9 mouse cellular contexts compared by ENCODE assay signal in the genomic region with DNA sequence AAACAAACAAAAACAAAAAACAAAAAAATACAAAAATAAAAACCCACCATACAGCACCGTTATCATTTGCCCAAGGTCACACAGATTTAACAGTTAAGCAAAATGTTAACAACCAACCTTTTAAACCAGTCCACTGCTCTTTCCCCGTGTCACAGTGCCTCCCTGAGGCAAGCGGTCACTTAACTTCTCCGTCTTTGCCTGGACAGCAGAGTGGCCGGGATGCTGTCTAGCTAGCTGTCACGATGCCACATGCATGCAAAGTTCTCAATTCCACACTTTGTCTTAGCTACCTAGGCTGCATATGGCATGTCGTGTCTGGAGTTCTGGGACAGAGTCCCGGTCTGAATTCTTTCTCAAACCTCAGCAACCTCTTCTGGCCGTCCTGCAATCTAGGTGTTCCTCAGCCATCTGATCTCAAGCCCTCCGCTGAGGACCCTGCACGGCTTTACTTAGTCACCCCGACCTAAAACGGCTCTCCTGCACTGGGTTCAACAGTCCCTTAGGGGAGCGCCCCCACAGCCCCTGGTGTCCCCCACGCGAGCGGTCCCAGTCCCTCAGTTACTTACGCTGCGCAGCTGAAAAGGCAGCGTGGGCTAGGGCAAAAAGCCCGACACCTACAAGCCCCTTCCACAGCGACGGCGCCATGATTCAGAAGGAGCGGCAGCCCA. TPM values are rescaled to one million over a fixed set of nuclear protein-coding genes. Genes with fewer than 3 reads are reported as not detected.
DNase-seq lines count a peak whose midpoint lies in the region; ATAC-seq and TF ChIP-seq lines count a peak whose summit lies in the region.
"Had no signal": no experiment of that assay in that cellular context is flagged by ENCODE, and none has a peak within 500 bp of the region (broad histone marks: within the 10 kb centered on the region; RNA-seq: fewer than 3 reads in every experiment).

No protein-coding gene starts in this region.

- peak overlapping the region; percentile 78 for H3K9ac ChIP-seq in limb, embryonic 15.5 days
- peak overlapping the region; percentile 75 for H3K9ac ChIP-seq in midbrain, embryonic 12.5 days (replicated peaks)

- TF ChIP-seq CTCF in thymus, adult 2 months (IDR thresholded peaks at IDR 0.05; ENCODE audit: borderline replicate concordance, control insufficient read depth, extremely low read depth, insufficient read depth, low read length, poor library complexity), result no peak

- peak; percentile 19; the same call in 1 of the 2 replicates for ATAC-seq in limb, embryonic 15.5 days (ENCODE audit: insufficient number of reproducible peaks, low FRiP score, low TSS enrichment, low read depth)
- ATAC-seq in midbrain, embryonic 12.5 days (ENCODE audit: low FRiP score, low read depth), result peak; percentile 74

- TF ChIP-seq POLR2A in thymus, adult 2 months (IDR thresholded peaks at IDR 0.05; ENCODE audit: control insufficient read depth, extremely low read depth, insufficient read depth, low read length, poor library complexity), result no peak

- H3K27me3 ChIP-seq in thymus, adult 2 months (ENCODE audit: control insufficient read depth, insufficient read depth, low read length), result no peaks in the 10 kb centered on the region
- no peaks in the 10 kb centered on the region for H3K27me3 ChIP-seq in hindbrain, embryonic 10.5 days (ENCODE audit: insufficient read depth, poor library complexity, severe bottlenecking)
- H3K27me3 ChIP-seq in limb, embryonic 15.5 days, result no peaks in the 10 kb centered on the region
- no peaks in the 10 kb centered on the region for H3K27me3 ChIP-seq in midbrain, embryonic 12.5 days

- DNase-seq in adrenal gland, adult 2 months, result peak; percentile 33
- no peak for DNase-seq in adrenal gland, postnatal 4 days (ENCODE audit: low spot score in 2 of 2)
- DNase-seq in thymus, adult 2 months, result no peak
- no peak for DNase-seq in thymus, postnatal 36 days
- peak; percentile 18 for DNase-seq in hindbrain, embryonic 10.5 days (ENCODE audit: low spot score)
- DNase-seq in thymus, postnatal 10 days (ENCODE audit: low spot score in 2 of 2), result no peak

- H3K9me3 ChIP-seq in hindbrain, embryonic 10.5 days, result no peaks in the 10 kb centered on the region
- no peaks in the 10 kb centered on the region for H3K9me3 ChIP-seq in limb, embryonic 15.5 days
- H3K9me3 ChIP-seq in midbrain, embryonic 12.5 days, result no peaks in the 10 kb centered on the region

- WGBS in thymus, adult 2 months, result under 1% methylated on average over 25 of the region's 25 CpGs
- WGBS in hindbrain, embryonic 10.5 days, result 18% methylated on average over 25 of the region's 25 CpGs
- 18% methylated on average over 25 of the region's 25 CpGs for WGBS in limb, embryonic 15.5 days
- WGBS in midbrain, embryonic 12.5 days, result 23% methylated on average over 25 of the region's 25 CpGs

- 0 out of 2 replicates have a peak, but pooled peaks cover 2% of the 10 kb centered on the region for H3K4me1 ChIP-seq in thymus, adult 2 months (replicated peaks; ENCODE audit: control insufficient read depth, insufficient read depth, low read length)
- peaks cover 9% of the 10 kb centered on the region for H3K4me1 ChIP-seq in hindbrain, embryonic 10.5 days (replicated peaks)
- H3K4me1 ChIP-seq in limb, embryonic 15.5 days, result 0 out of 2 replicates have a peak, but pooled peaks cover 2% of the 10 kb centered on the region
- H3K4me1 ChIP-seq in midbrain, embryonic 12.5 days, result peaks cover 8% of the 10 kb centered on the region

- H3K36me3 ChIP-seq in thymus, adult 2 months (ENCODE audit: control insufficient read depth, insufficient read depth, low read length), result no peaks in the 10 kb centered on the region
- H3K36me3 ChIP-seq in hindbrain, embryonic 10.5 days, result peaks cover 10% of the 10 kb centered on the region; the same call in 1 of the 2 replicates
- no peaks in the 10 kb centered on the region for H3K36me3 ChIP-seq in limb, embryonic 15.5 days
- no peaks in the 10 kb centered on the region for H3K36me3 ChIP-seq in midbrain, embryonic 12.5 days

- peak overlapping the region; percentile 50 for H3K4me2 ChIP-seq in limb, embryonic 15.5 days
- peak overlapping the region; percentile 54 for H3K4me2 ChIP-seq in midbrain, embryonic 12.5 days (replicated peaks)

- peak overlapping the region; percentile 97 for H3K4me3 ChIP-seq in thymus, adult 2 months (ENCODE audit: control insufficient read depth, insufficient read depth, low read length)
- peak overlapping the region; percentile 63 for H3K4me3 ChIP-seq in hindbrain, embryonic 10.5 days
- peak overlapping the region; percentile 64 for H3K4me3 ChIP-seq in limb, embryonic 15.5 days
- H3K4me3 ChIP-seq in midbrain, embryonic 12.5 days, result peak overlapping the region; percentile 66

- no peak overlapping the region for H3K27ac ChIP-seq in thymus, adult 2 months (ENCODE audit: control insufficient read depth, insufficient read depth, low read length)
- peak overlapping the region; percentile 90 for H3K27ac ChIP-seq in hindbrain, embryonic 10.5 days
- peak overlapping the region; percentile 76 for H3K27ac ChIP-seq in limb, embryonic 15.5 days
- H3K27ac ChIP-seq in midbrain, embryonic 12.5 days (replicated peaks), result peak overlapping the region; percentile 74

RNA-seq across cellular contexts. Expression of a gene that starts 0.5 kb away (rescaled TPM):
- total RNA-seq in adrenal gland, adult 2 months (2021), result 10 to 100 TPM; 29.0 to 30.9 TPM
- polyA plus RNA-seq in adrenal gland, adult 2 months (2012; rRNA removed), result 2.6 and 3.2 TPM in 2 replicates
- 10 to 100 TPM; 23.4 to 23.6 TPM for total RNA-seq in adrenal gland, postnatal 4 days (2021)
- 9.3 and 9.4 TPM in 2 replicates for polyA plus RNA-seq in thymus, adult 2 months (2012; rRNA removed)
- 38.9 and 39.6 TPM in 2 replicates for polyA plus RNA-seq in hindbrain, embryonic 10.5 days (2016; fragmentation: Nextera tagmentation; extraction: Ambion mirVana)
- polyA plus RNA-seq in limb, embryonic 15.5 days (2015; fragmentation: Nextera tagmentation; extraction: Ambion mirVana), result 24.3 and 24.5 TPM in 2 replicates
- polyA plus RNA-seq in midbrain, embryonic 12.5 days (2016; fragmentation: Nextera tagmentation; extraction: Ambion mirVana), result 52.7 and 53.0 TPM in 2 replicates

RNA-seq across cellular contexts. Expression of a gene that starts 12.2 kb away (rescaled TPM):
- total RNA-seq in adrenal gland, adult 2 months (2021), result 10 to 100 TPM; 32.5 to 32.8 TPM
- polyA plus RNA-seq in adrenal gland, adult 2 months (2012; rRNA removed), result 22.7 and 29.6 TPM in 2 replicates
- 10 to 100 TPM; 20.5 to 25.2 TPM for total RNA-seq in adrenal gland, postnatal 4 days (2021)
- polyA plus RNA-seq in thymus, adult 2 months (2012; rRNA removed), result 12.4 and 13.2 TPM in 2 replicates
- 13.3 and 15.6 TPM in 2 replicates for polyA plus RNA-seq in hindbrain, embryonic 10.5 days (2016; fragmentation: Nextera tagmentation; extraction: Ambion mirVana)
- 12.3 and 16.7 TPM in 2 replicates for polyA plus RNA-seq in limb, embryonic 15.5 days (2015; fragmentation: Nextera tagmentation; extraction: Ambion mirVana)
- polyA plus RNA-seq in midbrain, embryonic 12.5 days (2016; fragmentation: Nextera tagmentation; extraction: Ambion mirVana), result 30.2 and 37.2 TPM in 2 replicates

RNA-seq across cellular contexts. Expression of a gene that starts 47.9 kb away (rescaled TPM):
- total RNA-seq in adrenal gland, adult 2 months (2021), result not detected
- not detected in 2 replicates for polyA plus RNA-seq in adrenal gland, adult 2 months (2012; rRNA removed)
- total RNA-seq in adrenal gland, postnatal 4 days (2021), result under 1 TPM in 1 of 2 experiments, not detected in 1; 0.28 TPM
- 0.09 TPM in 1 of 2 replicates, not detected in the other for polyA plus RNA-seq in thymus, adult 2 months (2012; rRNA removed)
- not detected in 2 replicates for polyA plus RNA-seq in hindbrain, embryonic 10.5 days (2016; fragmentation: Nextera tagmentation; extraction: Ambion mirVana)
- not detected in 2 replicates for polyA plus RNA-seq in limb, embryonic 15.5 days (2015; fragmentation: Nextera tagmentation; extraction: Ambion mirVana)
- 0.18 TPM in 1 of 2 replicates, not detected in the other for polyA plus RNA-seq in midbrain, embryonic 12.5 days (2016; fragmentation: Nextera tagmentation; extraction: Ambion mirVana)
- total RNA-seq: gastrocnemius, postnatal 4 days had no signal

Comparison
In these comparisons a context has a peak if more than half of its experiments do, and no peak if none do; other contexts are left out.
1. DNase-seq: peak in adrenal gland, adult 2 months (single experiment) and hindbrain, embryonic 10.5 days (single experiment); none in adrenal gland, postnatal 4 days (0 of 2), thymus, adult 2 months (single experiment), thymus, postnatal 36 days (0 of 2) and thymus, postnatal 10 days (0 of 2).
2. Peak in every context shown above with its lines, with median percentiles within 50 percentile points of each other: H3K4me3 ChIP-seq.